Mouse (Mus musculus): ENCODE measurements at regions not wholly inside any gene's neighbourhood (a gene's known extent, or its start where the extent isn't known, plus 50 kb on each side); places are given as distances from the start of the nearest gene placed in this dataset.

DNA sequence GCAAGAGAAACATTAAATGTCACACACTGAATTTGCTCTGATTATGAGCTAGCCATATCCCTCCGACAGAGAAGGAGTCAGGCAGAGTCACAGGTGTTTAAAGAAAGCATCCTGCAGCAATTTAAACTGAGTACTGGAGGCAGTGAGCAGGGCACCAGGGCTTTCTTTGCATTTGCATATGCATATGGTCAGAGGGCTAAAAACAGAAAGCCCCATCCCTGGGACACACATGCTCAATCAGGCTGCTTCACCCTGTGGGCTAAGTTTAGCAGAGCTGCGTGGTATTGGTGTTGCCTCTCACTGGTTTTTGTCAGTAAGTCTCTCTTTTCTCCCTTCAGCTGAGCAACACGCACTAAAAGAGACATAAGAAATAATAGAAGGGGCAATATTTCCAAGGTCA is 289.9 kb upstream of the Rps6ka3 start:
- DNase-seq = peak; percentile 6

DNA sequence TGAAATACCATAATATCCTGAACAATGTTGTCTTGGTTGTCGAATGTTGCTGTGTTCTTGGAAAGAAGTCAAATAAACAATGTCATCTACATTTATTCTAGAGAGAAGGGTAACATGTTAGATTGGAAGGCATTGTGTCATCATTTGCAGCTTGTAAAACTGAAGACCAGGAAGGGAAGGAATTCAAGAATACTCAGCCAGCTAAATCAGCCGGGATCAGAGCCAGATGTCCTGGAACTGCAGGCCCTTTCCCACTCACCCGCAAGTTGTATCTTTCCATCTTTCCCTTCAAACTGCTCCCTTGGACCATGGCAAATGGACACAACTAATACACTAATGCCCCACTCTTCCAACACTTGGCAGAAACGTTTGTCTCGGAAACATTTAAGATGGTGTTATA is 288.7 kb upstream of the Rps6ka3 start:
- DNase-seq = no peak

DNA sequence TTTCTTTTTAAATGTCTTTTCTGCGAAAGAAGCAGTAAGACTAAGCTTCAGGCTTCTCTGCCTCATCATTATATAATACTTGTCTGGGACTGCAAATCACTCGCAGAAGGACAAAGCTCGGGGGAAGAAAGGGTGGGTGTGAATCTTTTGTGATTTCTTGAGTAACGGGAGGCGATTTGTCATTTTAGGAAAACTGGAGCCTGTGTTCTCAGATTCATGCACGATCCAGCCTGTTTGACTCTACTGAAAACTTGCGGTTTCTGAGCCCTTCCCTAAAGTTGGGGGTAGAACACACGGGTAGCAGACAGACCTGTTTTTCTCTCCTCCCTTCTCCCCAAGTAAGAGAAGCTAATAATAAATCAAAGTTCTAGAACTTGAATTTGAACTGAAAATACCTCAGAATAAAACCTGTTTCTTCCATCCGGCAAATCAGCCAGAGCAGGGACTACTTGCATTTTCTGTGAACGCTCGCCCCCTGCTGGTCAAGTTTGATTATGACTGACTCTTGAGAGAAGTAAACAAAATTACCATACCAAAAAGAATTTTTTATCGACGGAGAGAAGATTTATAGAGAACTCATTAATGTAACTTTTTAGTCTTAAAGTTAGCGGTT is 288.2 kb upstream of the Rps6ka3 start:
- peak; percentile 77 for DNase-seq

DNA sequence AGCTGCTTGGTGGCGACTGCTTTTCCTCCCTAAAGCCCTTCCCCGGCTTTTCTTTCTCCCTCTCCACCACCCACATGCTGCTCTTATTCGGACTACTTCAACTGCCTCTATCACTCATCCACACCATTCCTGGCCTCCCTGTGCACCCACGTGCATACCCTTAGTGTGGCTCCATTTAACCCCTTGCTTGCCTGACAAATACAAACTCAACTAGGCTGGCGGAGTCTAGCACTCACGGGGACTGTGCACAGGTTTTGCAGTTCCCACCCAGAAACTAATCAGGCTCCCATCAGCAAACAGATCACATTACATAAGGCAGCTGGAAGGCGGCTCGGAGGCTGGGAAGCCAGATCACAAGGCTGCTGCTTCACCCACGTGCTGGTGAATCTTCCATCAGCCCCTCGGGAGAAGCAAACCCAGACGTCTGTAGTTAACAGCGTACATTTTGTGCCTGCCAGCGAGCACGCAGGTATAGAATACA is 287.0 kb upstream of the Rps6ka3 start:
- DNase-seq = peak; percentile 41

DNA sequence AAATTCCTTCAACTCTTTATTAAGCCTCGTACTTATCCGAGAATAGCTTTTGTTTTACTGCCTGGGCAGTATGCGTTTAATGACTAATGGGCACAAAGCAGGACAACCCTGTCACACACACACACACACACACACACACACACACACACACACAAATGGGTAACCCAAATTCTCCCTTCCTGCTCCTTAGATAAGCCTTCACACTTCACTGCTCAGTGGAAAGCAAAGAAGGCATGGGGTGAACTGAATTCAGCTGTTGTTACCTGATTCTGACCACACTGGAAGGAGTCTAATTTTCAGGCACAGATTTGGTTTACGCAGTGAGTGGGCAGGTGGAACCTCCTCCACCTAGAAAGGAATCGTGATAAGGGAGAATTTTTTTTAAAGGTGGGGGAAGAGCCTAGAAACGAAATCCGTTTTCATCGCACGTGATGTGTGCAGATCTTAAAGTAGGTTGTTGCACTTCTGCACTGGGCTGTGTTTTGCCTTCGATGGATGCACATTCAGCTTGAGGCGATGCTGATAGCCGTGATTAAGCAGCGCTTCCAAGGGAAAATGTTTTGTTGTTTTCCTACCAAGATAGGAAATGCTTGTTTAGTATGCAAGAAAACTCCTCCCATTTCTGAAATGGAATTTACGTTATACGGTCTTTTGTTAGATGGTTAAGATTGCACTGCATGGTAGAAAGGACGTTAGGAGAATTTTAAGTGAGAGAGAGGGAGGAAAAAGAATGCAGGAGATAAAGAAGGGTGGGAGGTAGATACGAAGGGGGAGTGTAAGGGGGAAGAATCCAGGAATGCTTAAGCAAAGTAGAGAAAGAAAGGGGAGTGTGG is 286.2 kb upstream of the Rps6ka3 start:
- no peak for DNase-seq

DNA sequence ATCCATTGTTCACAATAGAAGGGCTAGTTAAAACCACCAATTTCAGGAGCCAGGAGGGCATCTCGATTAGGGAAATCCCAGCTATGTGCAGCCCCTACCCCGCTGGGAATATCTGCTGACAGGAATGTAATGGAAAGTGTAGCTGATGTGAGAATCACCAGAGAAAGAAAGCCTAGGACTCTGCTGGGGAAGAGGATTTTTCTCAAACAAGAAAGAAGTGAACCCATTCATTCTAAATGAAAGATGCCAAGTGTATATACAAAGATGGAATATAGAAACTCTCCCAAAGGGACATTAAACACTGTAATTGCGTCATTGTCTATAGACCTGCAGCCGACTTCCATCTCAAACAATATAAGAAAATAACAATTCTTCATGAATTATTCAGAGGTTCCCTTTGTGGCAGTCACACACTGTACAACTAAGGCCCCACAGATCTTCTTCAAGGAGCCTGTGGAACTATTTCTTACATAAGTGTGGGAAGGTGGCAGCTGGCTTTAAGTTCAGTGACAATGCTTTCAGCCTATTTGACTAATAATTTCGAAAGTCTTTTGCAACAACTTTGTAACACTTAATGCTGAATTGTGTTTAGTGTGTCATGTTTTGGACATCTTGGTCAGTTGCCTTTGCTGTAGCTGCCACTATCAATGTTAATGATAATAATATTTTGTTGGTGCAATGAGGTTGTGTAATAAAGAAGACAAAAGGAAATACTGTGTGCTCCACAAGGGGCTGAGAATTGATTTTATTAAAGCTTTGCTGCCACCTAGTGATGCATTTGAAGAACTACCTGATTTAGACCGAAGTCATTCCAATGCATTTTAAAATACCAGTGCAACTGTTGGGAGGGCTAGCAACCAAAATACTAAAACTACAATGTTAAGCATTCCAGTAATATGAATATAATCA is 285.4 kb upstream of the Rps6ka3 start:
- DNase-seq = no peak

- DNase-seq = no peak
Measured at GRCm38 (mm10) chrX:158931864-158932263, 278.2 kb upstream of the Rps6ka3 start.

GRCm38 (mm10) chrX:158947191-158947590 is 262.9 kb upstream of the Rps6ka3 start:
- DNase-seq = no peak

DNA sequence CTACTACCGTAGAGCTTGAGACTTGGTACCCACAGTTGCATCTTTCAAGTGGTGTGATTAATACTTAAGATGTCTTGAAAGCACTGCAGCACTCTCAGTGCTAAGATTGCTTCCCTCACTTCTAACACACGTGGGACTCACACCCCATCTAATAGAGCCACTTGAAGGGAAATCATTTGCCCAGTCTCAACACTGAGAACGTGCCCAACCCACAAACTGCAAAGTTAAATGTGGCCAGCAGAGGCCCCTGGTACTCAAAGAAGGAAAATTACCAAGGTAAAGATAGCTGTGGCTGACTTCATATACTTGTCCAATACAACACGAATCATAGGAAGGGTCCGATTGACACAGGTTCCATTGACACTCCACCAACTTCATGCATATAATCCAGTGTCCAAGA is 238.4 kb upstream of the Rps6ka3 start:
- peak; percentile 8 for DNase-seq

- DNase-seq = no peak
Measured at GRCm38 (mm10) chrX:158976648-158977047, 233.5 kb upstream of the Rps6ka3 start.

- no peak for DNase-seq
Measured at GRCm38 (mm10) chrX:158984721-158985120, 225.4 kb upstream of the Rps6ka3 start.

DNA sequence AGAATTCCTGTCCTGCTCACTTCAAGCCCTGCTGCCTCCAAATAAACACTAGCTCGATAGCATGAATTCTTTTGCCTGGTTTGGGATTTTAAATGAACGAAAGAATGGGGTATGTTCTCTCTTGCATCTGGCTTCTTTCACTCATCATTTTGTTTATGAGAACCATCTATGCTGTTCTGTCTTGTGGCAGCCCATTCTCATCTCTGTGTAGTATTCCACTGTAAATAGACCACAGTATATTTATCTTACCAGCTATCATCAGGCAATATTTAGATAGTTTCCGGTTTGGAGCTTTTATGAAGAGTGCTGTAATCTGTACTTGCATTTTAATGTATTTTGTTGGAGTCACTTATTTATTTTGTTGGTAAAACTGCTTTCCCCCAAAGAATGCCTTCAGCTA is 222.4 kb upstream of the Rps6ka3 start:
- no peak for DNase-seq

DNA sequence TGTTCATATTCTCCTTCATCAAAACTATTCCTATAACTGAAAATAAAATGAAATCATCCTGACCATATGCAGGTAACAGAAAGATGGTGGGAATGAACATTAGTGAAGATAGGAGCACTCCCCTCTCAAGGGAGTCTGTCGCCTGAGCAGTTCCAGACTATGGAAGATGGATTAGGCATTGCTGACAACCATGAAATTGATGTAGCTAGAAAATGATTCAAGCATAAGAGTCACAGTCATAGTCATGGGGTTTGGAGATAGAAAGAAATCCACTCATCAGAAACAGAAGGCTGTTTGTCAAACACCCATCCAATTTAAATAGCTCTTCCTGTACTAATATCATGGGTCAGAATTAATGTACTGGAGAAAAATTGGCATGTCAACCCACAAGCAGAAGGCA is 191.2 kb upstream of the Rps6ka3 start:
- DNase-seq = no peak

- no peak for DNase-seq
Measured at GRCm38 (mm10) chrX:159026311-159026710, 183.8 kb upstream of the Rps6ka3 start.

- no peak for DNase-seq
Measured at GRCm38 (mm10) chrX:159031927-159032326, 178.2 kb upstream of the Rps6ka3 start.

- peak; percentile 52 for DNase-seq
Measured at GRCm38 (mm10) chrX:159043432-159043831, 166.7 kb upstream of the Rps6ka3 start.

- no peak for DNase-seq
Measured at GRCm38 (mm10) chrX:159047876-159048275, 162.2 kb upstream of the Rps6ka3 start.

DNA sequence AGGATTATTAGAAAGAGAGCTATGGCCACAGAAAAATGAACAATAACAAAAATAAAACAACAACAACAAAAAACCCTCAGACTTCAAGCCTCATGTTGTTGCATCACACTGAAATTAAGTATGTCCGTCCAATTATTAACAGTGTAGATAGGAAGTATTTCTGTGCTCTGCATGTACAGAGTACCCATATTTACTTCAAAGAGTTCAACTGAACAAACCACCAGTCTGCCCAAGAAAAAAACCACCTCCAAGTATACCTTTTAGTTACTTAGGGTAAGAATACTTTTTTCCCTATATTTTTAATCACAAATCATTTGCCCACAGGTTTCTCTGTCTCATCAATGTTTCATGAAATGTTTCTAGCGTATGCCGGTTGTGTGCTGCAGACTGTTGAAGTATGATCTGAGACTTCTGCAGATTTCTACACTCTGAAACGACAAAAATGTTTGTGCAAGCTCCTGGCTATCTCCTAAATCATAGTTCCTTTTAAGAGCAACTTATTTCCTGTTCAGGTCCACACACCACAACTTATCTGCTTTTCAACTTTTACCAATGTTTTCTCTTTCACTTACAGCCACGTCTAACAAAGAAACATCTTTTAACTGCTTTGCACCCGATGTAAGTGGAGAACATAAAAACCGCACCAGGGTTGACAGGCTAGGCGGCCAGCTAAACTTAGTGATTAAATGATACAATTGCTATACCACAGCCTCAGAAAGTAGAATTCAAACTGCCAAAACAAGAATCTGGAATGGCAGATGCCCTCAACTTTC is 154.2 kb upstream of the Rps6ka3 start:
- no peak for DNase-seq

- DNase-seq = no peak
Measured at GRCm38 (mm10) chrX:159056462-159056805, 153.7 kb upstream of the Rps6ka3 start.

GRCm38 (mm10) chrX:159058931-159059330 is 151.2 kb upstream of the Rps6ka3 start:
- DNase-seq = no peak

DNA sequence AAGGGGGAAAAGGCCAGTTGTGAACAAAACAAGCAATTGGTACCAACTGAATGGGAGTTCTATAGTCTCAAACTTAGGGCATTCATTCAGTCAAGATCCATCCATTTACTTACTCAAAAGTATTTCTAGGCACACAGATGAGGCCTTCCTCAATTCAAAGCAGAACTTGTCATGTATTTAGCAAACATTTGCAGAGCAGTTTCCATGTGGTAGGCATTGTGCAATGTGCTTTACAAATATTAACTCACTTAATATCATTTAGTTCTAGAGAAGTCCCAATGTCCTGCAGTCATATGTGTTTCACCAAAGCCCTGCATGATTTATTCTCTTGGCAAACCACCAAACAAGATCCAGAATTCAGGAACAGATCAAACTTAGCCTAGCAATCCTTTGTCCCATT is 148.8 kb upstream of the Rps6ka3 start:
- DNase-seq = no peak

DNA sequence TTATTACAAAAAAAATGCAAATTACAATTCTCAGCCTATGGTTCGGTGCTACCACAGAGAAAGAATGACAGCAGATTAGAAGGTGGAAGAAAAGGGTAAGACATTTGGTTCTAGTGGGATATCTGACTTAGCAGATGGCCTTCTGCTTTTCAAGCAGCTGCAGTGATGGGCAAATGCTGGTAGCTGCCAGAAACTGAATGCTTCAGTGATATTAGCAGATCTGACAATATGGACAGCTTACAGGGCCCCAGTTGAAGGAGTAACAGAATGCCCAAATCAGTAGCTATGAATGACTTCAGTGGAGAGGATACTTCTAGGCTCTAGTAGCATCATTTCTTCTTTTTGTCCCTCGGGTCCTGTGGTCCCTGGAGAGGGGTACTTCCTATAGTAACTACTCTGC is 143.9 kb upstream of the Rps6ka3 start:
- no peak for DNase-seq

DNA sequence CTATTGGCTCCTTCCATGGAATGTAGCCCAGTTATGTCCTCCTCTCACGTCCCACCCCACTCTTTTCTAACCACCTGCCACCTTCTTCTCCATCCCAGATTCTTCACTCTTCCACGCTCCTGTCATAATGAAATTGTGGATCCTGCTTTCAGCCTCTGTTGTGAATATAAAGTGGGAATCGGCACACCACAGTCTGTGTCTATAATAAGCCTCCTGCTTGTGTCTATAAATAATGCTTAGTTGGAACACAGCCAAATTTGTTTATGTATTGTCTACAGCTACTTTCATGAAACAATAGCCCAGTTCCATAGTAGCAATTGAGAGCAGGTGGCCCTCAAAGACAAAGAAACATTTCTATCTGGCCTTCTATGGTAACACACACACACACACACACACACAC is 137.5 kb upstream of the Rps6ka3 start:
- DNase-seq = no peak

Data from right cerebral cortex, postnatal 14 days (tissue).